Mouse (Mus musculus) midbrain, embryonic 13.5 days (tissue): Measurements from ENCODE around the gene Atp13a3. TPM values are rescaled to one million over a fixed set of nuclear protein-coding genes. Genes with fewer than 3 reads are reported as not detected.

Experiments used
- ATAC-seq: fragments of 200-750 bp; cut with Nextera tagmentation; 2 replicates; pipeline ENCODE4 v1.8.0; 2017; ENCODE audit warnings: mild to moderate bottlenecking, moderate TSS enrichment, moderate library complexity
- H3K27ac ChIP-seq: fragments of 300-500 bp; sonication (generic); 2 replicates; pipeline ENCODE4 v1.5.1; 2015; ENCODE audit warnings: inconsistent platforms, mild to moderate bottlenecking, moderate library complexity
- H3K27me3 ChIP-seq: fragments of 300-500 bp; sonication (generic); 2 replicates; pipeline ENCODE4 v1.6.1; 2015; ENCODE audit warnings: mild to moderate bottlenecking, inconsistent platforms
- H3K36me3 ChIP-seq: fragments of 300-500 bp; sonication (generic); 2 replicates; pipeline ENCODE4 v1.6.1; 2015; ENCODE audit warnings: mild to moderate bottlenecking, inconsistent platforms
- H3K4me1 ChIP-seq: fragments of 300-500 bp; sonication (generic); replicated peaks from 2 replicates; pipeline ENCODE4 v1.6.1; 2015; ENCODE audit warnings: inconsistent platforms
- H3K4me2 ChIP-seq: fragments of 300-500 bp; sonication (generic); replicated peaks from 2 replicates; pipeline ENCODE4 v1.6.1; 2015; ENCODE audit warnings: moderate library complexity, mild to moderate bottlenecking, inconsistent platforms
- H3K4me3 ChIP-seq: fragments of 300-500 bp; sonication (generic); replicated peaks from 2 replicates; pipeline ENCODE4 v1.5.1; 2015; ENCODE audit warnings: mild to moderate bottlenecking, inconsistent platforms
- H3K9ac ChIP-seq: fragments of 300-500 bp; sonication (generic); replicated peaks from 2 replicates; pipeline ENCODE4 v1.6.1; 2015; ENCODE audit warnings: mild to moderate bottlenecking, inconsistent platforms
- H3K9me3 ChIP-seq: fragments of 300-500 bp; sonication (generic); 2 replicates; pipeline ENCODE4 v1.6.1; 2016; ENCODE audit warnings: mild to moderate bottlenecking, inconsistent platforms
- WGBS: fragments of 180-500 bp; shearing (Covaris S2); methylation state at CpG from one replicate; pipeline ENCODE4 v1.1.7; 2015; 5-methylcytosine and 5-hydroxymethylcytosine counted together
- polyA plus RNA-seq: library from polyadenylated mRNA; unstranded; fragments of >200 nt; fragmentation: Nextera tagmentation; extraction: Ambion mirVana; gene quantifications from 2 replicates; pipeline ENCODE4 v1.2.1, GENCODE M21; 2015

The Atp13a3 gene
- polyA plus RNA-seq, 1 experiment from 2014 or later: 6.8 TPM

DNA sequence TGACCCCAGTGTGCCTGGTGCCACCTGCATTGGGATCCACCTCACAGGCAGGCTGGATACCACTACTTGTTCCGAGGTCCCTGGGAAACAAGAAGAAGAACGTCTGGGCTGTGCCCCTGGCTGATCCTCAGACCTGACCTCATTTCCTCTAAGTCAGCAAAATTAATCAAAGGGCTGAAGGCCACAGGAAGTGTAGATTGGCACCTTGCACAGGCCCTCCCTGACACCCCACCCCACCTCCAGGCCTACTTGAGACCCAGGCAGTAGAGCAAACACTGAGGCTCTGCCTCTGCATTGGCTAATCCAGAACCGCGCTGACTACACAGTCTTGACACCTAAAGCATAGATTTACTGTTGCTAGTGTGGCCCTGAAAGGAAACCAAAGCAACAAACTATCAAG is 140.2 kb downstream of the Atp13a3 start:
- Histone ChIP-seq H3K27me3 (peaks cover 7% of the 10 kb centered on the region; the same call in 1 of the 2 replicates), H3K4me1 (no peaks in the 10 kb centered on the region), H3K36me3 (no peaks in the 10 kb centered on the region), H3K4me3 (no peak overlapping the region), H3K4me2 (no peak overlapping the region), H3K9ac (no peak overlapping the region), H3K27ac (no peak overlapping the region), H3K9me3 (no peaks in the 10 kb centered on the region)
- WGBS: 87% methylated on average over 4 of the region's 4 CpGs
- ATAC-seq: no peak

DNA sequence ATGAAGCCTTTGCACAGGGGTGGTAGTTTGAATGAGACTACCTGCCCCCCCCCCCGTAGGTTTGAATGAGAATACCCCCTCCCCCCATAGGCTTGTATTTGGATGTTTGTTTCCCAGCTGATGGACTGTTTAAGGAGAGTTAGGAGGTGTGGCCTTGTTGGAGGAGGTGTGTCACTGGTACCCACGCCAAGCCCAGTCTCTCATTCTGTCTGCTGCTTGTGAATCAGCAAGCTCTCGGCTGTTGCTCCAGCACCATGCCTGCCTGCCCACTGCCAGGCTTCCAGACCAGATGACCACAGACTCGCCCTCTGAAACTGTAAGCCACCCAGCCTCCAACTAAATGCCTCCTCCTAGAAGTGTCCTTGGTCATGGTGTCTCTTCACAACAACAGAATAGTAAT is 142.6 kb downstream of the Atp13a3 start:
- H3K27me3 ChIP-seq: peaks cover 7% of the 10 kb centered on the region; the same call in 1 of the 2 replicates
- H3K4me2 ChIP-seq: no peak overlapping the region
- H3K9me3 ChIP-seq: no peaks in the 10 kb centered on the region
- H3K4me1 ChIP-seq: no peaks in the 10 kb centered on the region
- H3K36me3 ChIP-seq: no peaks in the 10 kb centered on the region
- H3K9ac ChIP-seq: no peak overlapping the region
- no peak for ATAC-seq
- no peak overlapping the region for H3K4me3 ChIP-seq
- H3K27ac ChIP-seq: no peak overlapping the region
- WGBS: 64% methylated on average over 4 of the region's 4 CpGs

- Histone ChIP-seq H3K4me2 (no peak overlapping the region), H3K36me3 (no peaks in the 10 kb centered on the region), H3K9ac (no peak overlapping the region), H3K27ac (no peak overlapping the region), H3K4me1 (no peaks in the 10 kb centered on the region), H3K4me3 (no peak overlapping the region), H3K9me3 (no peaks in the 10 kb centered on the region), H3K27me3 (peaks cover 11% of the 10 kb centered on the region; the same call in 1 of the 2 replicates)
- 2% methylated on average over 2 of the region's 2 CpGs for WGBS
- no peak; the same call in 1 of the 2 replicates for ATAC-seq
Observed at GRCm38 (mm10) chr16:30262664-30263063, 143.1 kb downstream of the Atp13a3 start.

Other genes starting within 250 kb of the Atp13a3 start
- gene Cpn2, start 138.5 kb downstream of the Atp13a3 start, polyA plus RNA-seq: not detected in 2 replicates
- gene Lrrc15, start 122.7 kb downstream of the Atp13a3 start, polyA plus RNA-seq: 0.11 and 0.19 TPM in 2 replicates
- gene Gp5, start 95.2 kb downstream of the Atp13a3 start, polyA plus RNA-seq: 0.18 and 0.57 TPM in 2 replicates
- gene Tmem44, start 144.9 kb upstream of the Atp13a3 start, polyA plus RNA-seq: 70.9 and 73.1 TPM in 2 replicates
- 59.1 and 64.7 TPM in 2 replicates for gene Lsg1, start 181.6 kb upstream of the Atp13a3 start, polyA plus RNA-seq
- 9.8 and 11.5 TPM in 2 replicates for gene Fam43a, start 193.7 kb upstream of the Atp13a3 start, polyA plus RNA-seq